Mouse (Mus musculus): ENCODE results near the gene Gm3159. TPM values are rescaled to one million over a fixed set of nuclear protein-coding genes. Genes with fewer than 3 reads are reported as not detected.

Gm3159 gene
- total RNA-seq (2023), result not detected

GRCm38 (mm10) chr14:4397226-4397625, at the start of gene Gm3159:
Gene Gm3159 (plus strand): TSS chr14:4397526.

GRCm38 (mm10) chr14:4414965-4415835, 17.9 kb downstream of the Gm3159 start, which contains the start of gene Gm3164:
Gene Gm3164 (plus strand): TSS chr14:4415448.

GRCm38 (mm10) chr14:4430692-4431091, 33.4 kb downstream of the Gm3159 start, which contains the start of gene Gm3173:
Gene Gm3173 (plus strand): TSS chr14:4430992.

Other genes starting within 250 kb of the Gm3159 start
- not detected for gene Gm3127, start 232.5 kb upstream of the Gm3159 start, total RNA-seq (2023)
- not detected for gene Gm2974, start 214.9 kb upstream of the Gm3159 start, total RNA-seq (2023)
- gene Gm3138, start 147.9 kb upstream of the Gm3159 start, total RNA-seq (2023), result not detected
- not detected for gene Gm3149, start 80.2 kb upstream of the Gm3159 start, total RNA-seq (2023)
- not detected for gene 2610042L04Rik, start 62.8 kb upstream of the Gm3159 start, total RNA-seq (2023)
- gene Gm3164, start 17.9 kb downstream of the Gm3159 start, total RNA-seq (2023), result not detected
- gene Gm3173, start 33.5 kb downstream of the Gm3159 start, total RNA-seq (2023), result 3.4 TPM
- not detected for gene Gm3182, start 84.2 kb downstream of the Gm3159 start, total RNA-seq (2023)
- gene Gm3047, start 157.9 kb downstream of the Gm3159 start, total RNA-seq (2023), result not detected
- gene Gm8159, start 234.8 kb downstream of the Gm3159 start, total RNA-seq (2023), result not detected